Mouse (Mus musculus): ENCODE measurements around the gene Ctrb1.

DNA sequence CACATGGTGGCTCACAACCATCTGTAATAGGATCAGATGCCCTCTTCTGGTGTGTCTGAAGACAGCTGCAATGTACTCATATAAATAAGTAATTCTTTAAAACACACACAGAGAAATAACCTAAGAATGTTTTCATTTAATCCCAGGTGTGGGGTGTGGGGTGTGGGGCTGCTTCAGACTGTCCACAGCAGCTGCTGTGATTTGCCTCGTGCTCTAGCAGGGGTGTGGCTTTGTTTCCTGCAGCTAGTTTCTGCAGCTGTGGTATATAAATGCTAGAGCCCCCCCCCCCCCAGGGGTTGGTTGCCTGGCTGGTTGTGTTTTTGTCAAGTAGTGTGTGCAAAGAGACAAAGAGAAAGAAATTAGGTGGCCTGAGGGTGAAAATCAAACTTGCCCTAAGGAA lies 8.2 kb upstream of the Ctrb1 start:
- TF ChIP-seq CTCF (conservative IDR thresholded peaks at IDR 0.05; ENCODE audit: low read length), result no peak
- no peak for TF ChIP-seq NANOG (IDR thresholded peaks at IDR 0.05; ENCODE audit: borderline replicate concordance, low read length)
- no peak for TF ChIP-seq POU5F1 (IDR thresholded peaks at IDR 0.05; ENCODE audit: borderline replicate concordance, low read length)

Data from E14TG2a.4 (cell line).